Mouse (Mus musculus): ENCODE data around the gene Taf7l. TPM values are rescaled to one million over a fixed set of nuclear protein-coding genes. Genes with fewer than 3 reads are reported as not detected.

Taf7l gene
- not detected in 2 replicates for polyA plus RNA-seq (2012; rRNA removed)

DNA sequence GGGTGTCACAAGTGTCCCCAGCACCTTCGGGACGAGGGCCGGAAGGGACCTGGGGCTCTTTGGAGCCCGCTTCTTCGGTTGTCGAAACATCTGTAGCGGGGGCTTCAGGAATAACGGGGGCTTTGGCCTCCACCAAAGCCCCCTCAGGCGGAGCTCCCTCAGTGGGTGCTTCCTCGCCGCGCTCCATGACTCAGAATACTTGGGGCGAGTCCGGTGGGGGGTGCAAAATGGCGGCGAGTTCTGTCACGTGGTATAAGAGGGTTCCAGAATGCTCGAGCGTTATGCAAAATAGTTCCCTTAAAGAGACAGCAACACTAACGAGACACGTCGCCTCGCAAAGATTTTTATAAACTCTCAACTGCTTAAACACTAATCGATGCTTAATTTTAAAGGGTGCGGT is at the start of gene Taf7l:
TSS of gene Taf7l (minus strand) at position 201 of the 400 bp plus-strand sequence.

Other genes starting within 250 kb of the Taf7l start
- 7.3 and 7.7 TPM in 2 replicates for gene Trmt2b, start 199.5 kb downstream of the Taf7l start, polyA plus RNA-seq (2012; rRNA removed)
- gene Tmem35a, start 181.3 kb downstream of the Taf7l start, polyA plus RNA-seq (2012; rRNA removed): 0.25 and 0.28 TPM in 2 replicates
- 5.1 TPM in 2 replicates for gene Cenpi, start 168.4 kb downstream of the Taf7l start, polyA plus RNA-seq (2012; rRNA removed)
- 0.22 TPM in 2 replicates for gene Drp2, start 71.9 kb downstream of the Taf7l start, polyA plus RNA-seq (2012; rRNA removed)
- 22.6 TPM in 2 replicates for gene Timm8a1, start 65.4 kb upstream of the Taf7l start, polyA plus RNA-seq (2012; rRNA removed)
- gene Btk, start 107.1 kb upstream of the Taf7l start, polyA plus RNA-seq (2012; rRNA removed): 10.7 and 10.9 TPM in 2 replicates
- gene Rpl36a, start 109.2 kb upstream of the Taf7l start, polyA plus RNA-seq (2012; rRNA removed): 914 and 1,142 TPM in 2 replicates
- gene Gla, start 124.6 kb upstream of the Taf7l start, polyA plus RNA-seq (2012; rRNA removed): 1.8 TPM in 2 replicates
- gene Hnrnph2, start 124.7 kb upstream of the Taf7l start, polyA plus RNA-seq (2012; rRNA removed): 35.6 and 36.2 TPM in 2 replicates
- gene Armcx4, start 210.0 kb upstream of the Taf7l start, polyA plus RNA-seq (2012; rRNA removed): 2.0 and 2.1 TPM in 2 replicates
- 5.6 and 6.2 TPM in 2 replicates for gene Armcx1, start 241.5 kb upstream of the Taf7l start, polyA plus RNA-seq (2012; rRNA removed)